Mouse (Mus musculus): ENCODE results near the gene Ggnbp2. TPM values are rescaled to one million over a fixed set of nuclear protein-coding genes. Genes with fewer than 3 reads are reported as not detected.

Ggnbp2 gene
- polyA plus RNA-seq, 1 experiment = 42.2 TPM

DNA sequence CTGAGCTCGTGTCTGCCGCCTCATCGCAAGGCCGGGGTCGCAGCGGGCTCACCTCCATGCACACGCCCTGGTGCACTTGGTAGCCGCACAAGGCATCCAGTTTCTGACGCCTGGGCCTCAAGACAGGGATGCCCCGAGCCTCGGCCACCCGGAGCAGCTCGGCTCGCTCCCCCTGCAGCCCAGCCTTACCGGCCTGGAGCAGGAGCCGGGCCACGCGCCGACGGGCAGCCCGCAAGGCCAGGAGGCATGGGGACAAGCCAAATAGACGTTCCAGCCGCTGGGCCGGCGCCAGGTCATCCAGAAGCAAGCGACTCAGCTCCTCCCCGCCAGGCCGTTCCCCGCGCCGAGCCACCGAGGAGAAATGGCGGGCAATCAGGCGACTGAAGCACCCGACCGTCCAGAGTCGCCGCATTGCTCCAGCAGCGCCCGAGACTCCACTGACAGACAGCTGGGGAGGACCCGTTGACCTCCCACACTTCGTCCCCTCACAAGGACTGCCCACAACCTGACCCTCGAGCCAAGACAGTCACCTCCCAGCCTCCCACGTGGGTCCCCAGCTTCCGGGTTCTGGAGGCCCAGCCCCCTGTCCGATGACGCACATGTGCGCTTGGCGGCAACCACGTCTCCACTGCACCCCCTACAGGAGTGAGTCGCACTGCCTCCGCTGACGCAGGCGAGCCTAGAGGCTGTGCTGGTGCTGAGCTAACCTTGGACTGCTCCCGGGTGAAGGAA lies 51.5 kb downstream of the Ggnbp2 start, which contains the start of gene Mrm1:
Gene Mrm1, minus strand, starts transcription at position 555 of the 732 bp plus-strand sequence.
- Histone ChIP-seq H3K4me1 (ENCODE audit: control insufficient read depth, insufficient read depth, low read length) (peaks cover 3% of the 10 kb centered on the region; the same call in 1 of the 2 replicates), H3K4me3 (replicated peaks; ENCODE audit: extremely low read depth, low read depth, low read length) (peak within 1 kb of the TSS; percentile 61)
- peak; percentile 95 for DNase-seq
- TF ChIP-seq POLR2A (IDR thresholded peaks at IDR 0.05; ENCODE audit: borderline replicate concordance, extremely low read depth, low read depth, low read length) (peak; percentile 37; the same call in 1 of the 2 replicates), CTCF (IDR thresholded peaks at IDR 0.05; ENCODE audit: insufficient read depth, low read length) (peak; percentile 70)
- WGBS = under 1% methylated on average over 55 of the region's 55 CpGs

DNA sequence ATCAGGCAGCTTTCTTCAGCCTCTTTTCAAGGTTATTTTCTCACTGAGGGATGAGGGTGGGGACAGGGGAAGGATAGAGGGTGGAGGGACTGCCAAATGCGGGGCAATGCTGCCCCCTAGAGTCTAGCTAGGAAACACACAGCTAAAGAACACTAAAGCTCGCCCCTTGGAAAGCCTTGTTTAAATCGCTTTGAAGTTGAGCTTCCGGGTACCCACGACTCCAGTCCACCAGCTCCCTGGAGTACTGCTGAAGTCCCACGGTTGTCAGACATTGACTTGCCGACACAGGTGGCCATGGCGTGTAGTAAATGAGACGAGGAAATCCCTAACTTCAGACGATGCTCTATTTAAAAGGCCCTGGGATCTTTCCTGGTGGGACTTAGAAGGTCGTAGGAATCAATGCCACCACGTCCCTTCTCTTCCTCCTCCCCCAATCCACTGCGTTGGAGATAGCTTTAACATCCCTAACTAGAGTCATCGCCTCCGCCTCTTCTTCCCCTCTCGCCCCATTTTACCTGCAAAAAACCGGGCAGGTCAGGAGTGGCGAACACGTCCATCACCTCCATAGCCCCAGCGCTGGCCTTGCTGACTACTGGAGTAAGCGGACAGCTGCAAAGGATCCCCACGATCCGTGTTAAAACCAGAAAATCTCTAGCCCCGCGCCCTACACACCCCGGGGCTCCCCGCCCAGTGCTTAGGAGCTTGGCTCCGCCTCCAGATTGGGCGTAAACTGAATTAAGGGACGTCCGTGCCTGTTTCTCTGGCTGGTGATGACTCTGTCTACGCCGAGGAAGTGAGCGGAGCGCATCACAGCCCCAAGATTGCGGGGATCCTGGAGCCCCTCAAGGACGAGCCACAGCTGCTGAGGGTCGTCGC lies 52.3 kb downstream of the Ggnbp2 start:
- peak; percentile 90 for TF ChIP-seq CTCF (IDR thresholded peaks at IDR 0.05; ENCODE audit: insufficient read depth, low read length)
- TF ChIP-seq POLR2A (IDR thresholded peaks at IDR 0.05; ENCODE audit: borderline replicate concordance, extremely low read depth, low read depth, low read length) = 0 out of 2 replicates have a peak, but pooled peaks have one; percentile 47
- Histone ChIP-seq H3K4me3 (replicated peaks; ENCODE audit: extremely low read depth, low read depth, low read length) (peak overlapping the region; percentile 61), H3K4me1 (ENCODE audit: control insufficient read depth, insufficient read depth, low read length) (peaks cover 3% of the 10 kb centered on the region; the same call in 1 of the 2 replicates)
- peak; percentile 79 for DNase-seq
- under 1% methylated on average over 39 of the region's 39 CpGs for WGBS

DNA sequence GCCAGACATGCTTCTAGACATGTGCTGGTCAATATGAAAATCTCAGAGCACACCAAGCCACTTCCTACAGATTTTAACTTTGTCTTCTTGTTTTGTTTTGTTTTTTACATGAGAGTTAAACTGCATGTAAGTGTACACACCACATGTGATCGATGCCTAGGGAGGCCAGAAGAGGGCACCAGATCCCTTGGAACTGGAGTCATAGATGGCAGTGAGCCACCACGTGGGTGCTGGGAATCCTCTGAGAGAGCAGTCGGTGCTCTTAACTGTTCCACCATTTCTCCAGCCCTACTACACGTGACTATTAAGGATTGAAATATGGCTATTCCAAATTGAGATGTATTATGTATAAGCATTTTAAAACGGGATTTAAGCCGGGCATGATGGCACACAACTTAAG lies 53.3 kb downstream of the Ggnbp2 start:
- no peak for DNase-seq
- 79% methylated on average over 6 of the region's 6 CpGs for WGBS
- TF ChIP-seq CTCF (IDR thresholded peaks at IDR 0.05; ENCODE audit: insufficient read depth, low read length) (no peak), POLR2A (IDR thresholded peaks at IDR 0.05; ENCODE audit: borderline replicate concordance, extremely low read depth, low read depth, low read length) (no peak)
- Histone ChIP-seq H3K4me3 (replicated peaks; ENCODE audit: extremely low read depth, low read depth, low read length) (no peak overlapping the region), H3K4me1 (ENCODE audit: control insufficient read depth, insufficient read depth, low read length) (peaks cover 3% of the 10 kb centered on the region; the same call in 1 of the 2 replicates)

DNA sequence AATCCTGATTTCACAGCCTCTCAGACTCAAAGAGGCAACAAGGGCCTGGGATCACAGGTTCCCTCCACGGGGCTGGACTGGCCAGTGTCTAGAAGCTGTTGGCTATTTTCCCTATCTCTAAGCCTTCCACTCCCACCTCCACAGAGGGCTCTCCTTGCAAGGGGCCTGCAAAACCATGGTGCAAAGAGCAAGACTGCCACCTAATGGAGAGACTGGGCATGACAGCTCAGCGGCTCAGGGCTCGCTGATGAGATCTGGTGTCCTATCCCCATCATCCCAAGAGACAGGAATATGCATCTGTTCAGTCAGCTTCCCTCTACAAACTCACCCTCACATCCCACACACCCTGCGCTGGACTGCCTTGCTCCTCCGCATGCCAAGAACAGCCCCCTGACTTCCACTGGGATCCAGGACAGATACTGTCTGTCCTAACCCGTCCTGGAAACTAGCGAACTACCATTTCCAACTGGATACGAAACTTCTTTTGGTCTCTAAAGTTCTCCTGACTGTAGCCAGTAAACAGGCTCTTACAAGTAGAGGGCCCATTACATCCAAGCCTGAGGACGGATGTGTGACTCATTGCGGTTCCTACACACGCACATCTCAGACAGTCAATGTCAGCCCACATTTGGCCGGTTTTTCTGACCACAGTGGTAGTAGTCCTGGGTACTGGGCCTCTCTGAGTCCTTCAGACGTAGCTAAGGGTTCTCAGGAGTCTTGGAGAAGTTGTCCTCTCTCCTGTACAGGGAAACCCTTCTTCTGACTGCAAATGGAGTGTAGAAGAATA lies 56.7 kb downstream of the Ggnbp2 start:
- Histone ChIP-seq H3K4me1 (ENCODE audit: control insufficient read depth, insufficient read depth, low read length) (no peaks in the 10 kb centered on the region), H3K4me3 (replicated peaks; ENCODE audit: extremely low read depth, low read depth, low read length) (no peak overlapping the region)
- DNase-seq = peak; percentile 72
- TF ChIP-seq CTCF (IDR thresholded peaks at IDR 0.05; ENCODE audit: insufficient read depth, low read length) = peak; percentile 99
- no peak for TF ChIP-seq POLR2A (IDR thresholded peaks at IDR 0.05; ENCODE audit: borderline replicate concordance, extremely low read depth, low read depth, low read length)
- WGBS = 55% methylated on average over 13 of the region's 13 CpGs

DNA sequence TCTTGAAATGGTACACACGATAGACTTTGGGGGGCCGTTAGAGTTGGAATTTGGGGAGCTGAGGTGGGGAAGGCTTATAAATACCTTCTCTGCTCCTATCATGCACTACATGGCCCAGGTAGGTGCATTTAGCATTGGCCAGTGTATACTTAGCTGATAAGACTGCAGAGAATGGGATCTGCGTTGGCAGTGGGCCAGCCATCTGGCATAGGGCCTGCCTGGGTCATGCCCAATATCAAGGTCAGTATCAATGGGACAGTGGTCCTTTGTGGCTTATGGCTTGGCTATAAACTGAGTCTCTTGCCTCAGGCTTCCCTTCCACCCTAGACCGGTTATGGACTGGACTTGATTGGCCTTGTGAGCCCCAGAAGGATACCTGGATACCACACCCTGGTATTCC lies 66.2 kb downstream of the Ggnbp2 start:
- no peak for DNase-seq
- Histone ChIP-seq H3K4me3 (replicated peaks; ENCODE audit: extremely low read depth, low read depth, low read length) (no peak overlapping the region), H3K4me1 (ENCODE audit: control insufficient read depth, insufficient read depth, low read length) (no peaks in the 10 kb centered on the region)
- TF ChIP-seq CTCF (IDR thresholded peaks at IDR 0.05; ENCODE audit: insufficient read depth, low read length) (no peak), POLR2A (IDR thresholded peaks at IDR 0.05; ENCODE audit: borderline replicate concordance, extremely low read depth, low read depth, low read length) (no peak)
- 83% methylated on average over 4 of the region's 4 CpGs for WGBS

DNA sequence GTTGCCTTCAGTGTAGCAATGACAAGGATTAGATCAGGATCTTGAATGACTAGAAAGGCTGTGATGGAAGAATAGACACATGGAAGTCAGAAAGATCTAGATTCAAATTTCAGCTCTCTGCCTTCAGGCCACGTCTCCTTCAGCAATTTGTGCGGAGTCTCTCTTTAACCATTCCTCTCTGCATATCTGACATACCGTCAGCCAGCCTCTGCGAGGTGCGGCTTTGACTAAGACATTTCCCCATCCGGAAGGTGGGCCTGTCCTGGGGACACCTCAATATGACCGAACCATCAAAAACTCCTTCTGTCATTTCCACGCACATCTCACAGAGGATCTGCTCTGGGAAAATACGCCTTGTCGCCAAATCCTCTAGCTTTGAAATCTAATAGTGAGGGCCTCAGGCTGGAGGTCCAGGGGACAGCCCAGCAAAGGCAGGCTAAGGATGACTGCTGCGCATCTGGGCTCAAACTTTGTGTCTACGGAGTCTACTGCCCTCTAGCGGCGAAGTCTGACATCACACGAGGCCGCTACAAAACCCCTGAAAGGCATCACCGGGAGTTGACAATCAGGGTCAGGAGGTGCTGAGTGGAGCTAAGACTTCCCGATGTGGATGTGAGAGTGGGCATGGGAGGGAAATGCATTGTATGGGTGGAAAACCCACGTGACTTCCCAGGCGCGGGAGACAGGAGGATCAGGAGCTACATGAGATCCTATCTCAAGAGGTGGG lies 72.8 kb downstream of the Ggnbp2 start:
- no peaks in the 10 kb centered on the region for H3K4me1 ChIP-seq (ENCODE audit: control insufficient read depth, insufficient read depth, low read length)
- no peak overlapping the region for H3K4me3 ChIP-seq (replicated peaks; ENCODE audit: extremely low read depth, low read depth, low read length)
- DNase-seq = peak; percentile 68
- peak; percentile 93 for TF ChIP-seq CTCF (IDR thresholded peaks at IDR 0.05; ENCODE audit: insufficient read depth, low read length)
- no peak for TF ChIP-seq POLR2A (IDR thresholded peaks at IDR 0.05; ENCODE audit: borderline replicate concordance, extremely low read depth, low read depth, low read length)
- 19% methylated on average over 21 of the region's 21 CpGs for WGBS

DNA sequence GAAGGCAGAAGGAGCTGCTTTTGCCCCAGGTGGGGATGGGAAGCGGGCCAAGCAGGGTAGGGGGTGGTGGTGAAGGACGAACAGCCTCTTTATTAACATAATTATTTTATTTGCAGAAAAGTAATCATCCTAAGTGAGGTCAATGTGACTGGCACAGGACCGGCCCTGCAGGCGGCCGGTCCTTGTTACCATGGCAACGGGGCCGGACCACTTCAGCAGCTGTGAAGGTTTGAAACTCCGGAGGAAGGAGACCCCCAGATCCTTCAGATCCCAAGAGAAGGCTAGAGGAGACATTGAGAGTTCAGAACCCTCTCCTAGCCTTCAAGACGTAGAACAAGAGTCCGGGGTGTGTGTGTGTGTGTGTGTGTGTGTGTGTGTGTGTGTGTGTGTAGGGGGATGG lies 73.6 kb downstream of the Ggnbp2 start:
- no peak for TF ChIP-seq CTCF (IDR thresholded peaks at IDR 0.05; ENCODE audit: insufficient read depth, low read length)
- no peak for TF ChIP-seq POLR2A (IDR thresholded peaks at IDR 0.05; ENCODE audit: borderline replicate concordance, extremely low read depth, low read depth, low read length)
- Histone ChIP-seq H3K4me3 (replicated peaks; ENCODE audit: extremely low read depth, low read depth, low read length) (no peak overlapping the region), H3K4me1 (ENCODE audit: control insufficient read depth, insufficient read depth, low read length) (no peaks in the 10 kb centered on the region)
- DNase-seq = no peak
- WGBS = 40% methylated on average over 10 of the region's 10 CpGs

DNA sequence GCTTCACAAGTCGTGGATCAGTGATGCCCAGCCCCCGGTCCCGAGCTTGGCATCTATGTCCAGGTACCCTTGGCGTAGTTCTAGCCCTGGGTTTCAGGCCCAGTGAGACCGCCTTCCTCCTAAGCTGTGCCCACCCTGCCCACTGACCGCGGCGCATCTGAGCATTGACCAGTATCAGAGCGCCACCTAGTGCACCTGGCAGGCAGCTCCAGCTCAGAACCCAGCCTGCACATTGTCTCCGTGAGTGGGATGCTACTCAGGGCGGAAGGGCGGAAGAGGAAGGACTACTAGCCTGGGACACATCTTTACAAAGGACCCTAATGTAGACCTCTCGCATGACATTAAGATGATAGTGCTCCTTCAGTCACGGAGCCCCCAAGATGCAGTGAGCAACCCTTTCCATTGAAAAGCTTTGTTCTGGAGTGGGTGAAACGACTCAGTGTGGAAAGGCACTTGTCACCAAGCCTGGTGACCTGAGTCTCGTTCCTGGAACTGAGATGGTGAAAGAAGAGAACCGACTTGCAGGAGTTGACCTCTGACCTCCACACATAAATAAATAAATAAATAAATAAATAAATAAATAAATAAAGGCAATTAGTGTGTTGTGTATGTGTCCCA lies 76.0 kb downstream of the Ggnbp2 start:
- 8% methylated on average over 17 of the region's 17 CpGs for WGBS
- Histone ChIP-seq H3K4me1 (ENCODE audit: control insufficient read depth, insufficient read depth, low read length) (no peaks in the 10 kb centered on the region), H3K4me3 (replicated peaks; ENCODE audit: extremely low read depth, low read depth, low read length) (no peak overlapping the region)
- DNase-seq = peak; percentile 42
- TF ChIP-seq POLR2A (IDR thresholded peaks at IDR 0.05; ENCODE audit: borderline replicate concordance, extremely low read depth, low read depth, low read length) (no peak), CTCF (IDR thresholded peaks at IDR 0.05; ENCODE audit: insufficient read depth, low read length) (peak; percentile 78)
